Mouse (Mus musculus) urinary bladder, postnatal 4 days (tissue): ENCODE data around the gene Hist1h4b.
"Not testable (repeated sequence)": the region's sequence is repeated elsewhere in the genome, so short reads cannot be mapped to it uniquely, and the experiment has no call there.

Experiments
- DNase-seq, 2 experiments: peaks; one replicate each; pipeline ENCODE4 v3.0.0; 2021 to 2022; ENCODE audit warnings: low spot score in 2 of 2

Hist1h4b gene

GRCm38 (mm10) chr13:23756790-23757189 is at the start of gene Hist1h4b:
Hist1h4b (plus strand) TSS chr13:23757013.
- peak; percentile 80 to 82 for DNase-seq

GRCm38 (mm10) chr13:23708041-23708440 is 48.8 kb upstream of the Hist1h4b start:
- DNase-seq: no peak

GRCm38 (mm10) chr13:23708654-23709053 is 48.2 kb upstream of the Hist1h4b start:
- DNase-seq: no peak

GRCm38 (mm10) chr13:23709714-23710373 is 47.0 kb upstream of the Hist1h4b start:
- DNase-seq: no peak

- no peak for DNase-seq
These were observed 46.3 kb upstream of the Hist1h4b start, which contains the start of gene Hfe for GRCm38 (mm10) chr13:23710374-23711089. Hfe (minus strand) TSS chr13:23710854.

GRCm38 (mm10) chr13:23716261-23717042 is 40.4 kb upstream of the Hist1h4b start:
- DNase-seq: no peak

- DNase-seq: no peak
These were observed 39.6 kb upstream of the Hist1h4b start for GRCm38 (mm10) chr13:23717176-23717575.

GRCm38 (mm10) chr13:23717593-23718245 is 39.1 kb upstream of the Hist1h4b start:
- DNase-seq: not testable (repeated sequence)

GRCm38 (mm10) chr13:23724239-23724638 is 32.6 kb upstream of the Hist1h4b start:
- DNase-seq: no peak

- DNase-seq: no peak
These were observed 31.6 kb upstream of the Hist1h4b start for GRCm38 (mm10) chr13:23725213-23725612.

- no peak for DNase-seq
These were observed 28.2 kb upstream of the Hist1h4b start for GRCm38 (mm10) chr13:23728472-23729191.

GRCm38 (mm10) chr13:23729192-23729525 is 27.7 kb upstream of the Hist1h4b start:
- DNase-seq: no peak

- no peak for DNase-seq
These were observed 27.1 kb upstream of the Hist1h4b start for GRCm38 (mm10) chr13:23729706-23730105.

GRCm38 (mm10) chr13:23730479-23730878 is 26.3 kb upstream of the Hist1h4b start:
- DNase-seq: no peak

GRCm38 (mm10) chr13:23732156-23732804 is 24.5 kb upstream of the Hist1h4b start:
- no peak for DNase-seq

- DNase-seq: no peak
These were observed 19.7 kb upstream of the Hist1h4b start for GRCm38 (mm10) chr13:23737091-23737490.

- DNase-seq: no peak
These were observed 18.8 kb upstream of the Hist1h4b start for GRCm38 (mm10) chr13:23738041-23738440.

GRCm38 (mm10) chr13:23738677-23739068 is 18.1 kb upstream of the Hist1h4b start, which contains the start of gene Hist1h1c:
Hist1h1c (plus strand) TSS chr13:23738808.
- DNase-seq: peak; percentile 86 to 92

GRCm38 (mm10) chr13:23739069-23739921 is 17.5 kb upstream of the Hist1h4b start:
- peak; percentile 88 to 91 for DNase-seq

GRCm38 (mm10) chr13:23739922-23740252 is 16.9 kb upstream of the Hist1h4b start:
- no peak for DNase-seq
